Mouse (Mus musculus): ENCODE measurements around the gene Trmu. TPM values are rescaled to one million over a fixed set of nuclear protein-coding genes. Genes with fewer than 3 reads are reported as not detected.
"Not testable (repeated sequence)": the region's sequence is repeated elsewhere in the genome, so short reads cannot be mapped to it uniquely, and the experiment has no call there.

Trmu gene
- polyA plus RNA-seq, 1 experiment from 2014 or later, result 45.8 TPM

GRCm38 (mm10) chr15:85859490-85860031 is 19.6 kb upstream of the Trmu start, which contains the start of gene Gtse1:
Gtse1 (plus strand) TSS chr15:85859745.
- Histone ChIP-seq H3K27ac (replicated peaks) (peak within 1 kb of the TSS; percentile 87), H3K9me3 (no peaks in the 10 kb centered on the region), H3K4me2 (peak within 1 kb of the TSS; percentile 89), H3K4me1 (replicated peaks) (peaks cover 31% of the 10 kb centered on the region), H3K27me3 (no peaks in the 10 kb centered on the region), H3K36me3 (peaks cover 17% of the 10 kb centered on the region; the same call in 1 of the 2 replicates), H3K9ac (peak within 1 kb of the TSS; percentile 82), H3K4me3 (peak within 1 kb of the TSS; percentile 55)
- peak; percentile 98 for ATAC-seq (ENCODE audit: low read depth)
- WGBS, result under 1% methylated on average over 42 of the region's 42 CpGs

- not testable (repeated sequence) for ATAC-seq (ENCODE audit: low read depth); H3K9ac ChIP-seq; H3K4me2 ChIP-seq; H3K27ac ChIP-seq (replicated peaks); H3K27me3 ChIP-seq; H3K9me3 ChIP-seq; H3K4me1 ChIP-seq (replicated peaks); H3K4me3 ChIP-seq
- 91% methylated on average over 7 of the region's 7 CpGs for WGBS
- H3K36me3 ChIP-seq, result peaks cover 36% of the 10 kb centered on the region; the same call in 1 of the 2 replicates
Measured at GRCm38 (mm10) chr15:85865913-85866312, 13.2 kb upstream of the Trmu start.

DNA sequence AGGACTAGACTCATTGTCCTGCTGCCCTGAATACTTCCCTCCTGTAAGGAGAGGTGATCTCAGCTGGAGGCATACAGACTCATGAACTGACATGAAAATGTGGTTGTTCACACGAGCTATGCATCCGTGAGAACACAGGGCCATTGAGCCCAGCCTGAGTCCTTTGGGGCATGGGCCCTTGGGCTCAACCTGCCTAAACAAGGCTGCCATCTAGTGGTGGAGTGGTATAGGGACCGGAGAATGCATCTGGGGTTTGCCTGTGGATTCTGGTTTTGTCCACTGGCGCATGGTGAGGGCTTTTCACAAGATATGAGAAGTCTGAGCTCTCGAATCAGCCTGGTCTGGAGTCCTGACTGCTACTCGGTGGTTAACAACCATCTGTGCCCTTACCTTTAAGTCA is 11.4 kb upstream of the Trmu start:
- ATAC-seq (ENCODE audit: low read depth), result no peak
- 50% methylated on average over 6 of the region's 6 CpGs for WGBS
- Histone ChIP-seq H3K4me1 (replicated peaks) (no peaks in the 10 kb centered on the region), H3K9me3 (no peaks in the 10 kb centered on the region), H3K4me2 (no peak overlapping the region), H3K36me3 (peaks cover 44% of the 10 kb centered on the region; the same call in 1 of the 2 replicates), H3K9ac (no peak overlapping the region), H3K27me3 (no peaks in the 10 kb centered on the region), H3K4me3 (no peak overlapping the region), H3K27ac (replicated peaks) (no peak overlapping the region)

- 94% methylated on average over 7 of the region's 7 CpGs for WGBS
- no peaks in the 10 kb centered on the region for H3K9me3 ChIP-seq
- no peak overlapping the region for H3K27ac ChIP-seq (replicated peaks)
- ATAC-seq (ENCODE audit: low read depth), result no peak
- peaks cover 26% of the 10 kb centered on the region for H3K4me1 ChIP-seq (replicated peaks)
- H3K27me3 ChIP-seq, result no peaks in the 10 kb centered on the region
- H3K9ac ChIP-seq, result no peak overlapping the region
- peaks cover 17% of the 10 kb centered on the region for H3K36me3 ChIP-seq
- no peak overlapping the region for H3K4me2 ChIP-seq
- H3K4me3 ChIP-seq, result no peak overlapping the region
Measured at GRCm38 (mm10) chr15:85877336-85877735, 1.8 kb upstream of the Trmu start.

- Histone ChIP-seq H3K9me3 (no peaks in the 10 kb centered on the region), H3K4me3 (peak overlapping the region; percentile 75), H3K4me1 (replicated peaks) (peaks cover 26% of the 10 kb centered on the region), H3K27me3 (no peaks in the 10 kb centered on the region), H3K4me2 (peak overlapping the region; percentile 91), H3K36me3 (peaks cover 34% of the 10 kb centered on the region), H3K27ac (replicated peaks) (peak overlapping the region; percentile 90), H3K9ac (peak overlapping the region; percentile 89)
- 1% methylated on average over 18 of the region's 18 CpGs for WGBS
- ATAC-seq (ENCODE audit: low read depth), result peak; percentile 12; the same call in 1 of the 2 replicates
Measured at GRCm38 (mm10) chr15:85879498-85879895, 385 bp downstream of the Trmu start.

DNA sequence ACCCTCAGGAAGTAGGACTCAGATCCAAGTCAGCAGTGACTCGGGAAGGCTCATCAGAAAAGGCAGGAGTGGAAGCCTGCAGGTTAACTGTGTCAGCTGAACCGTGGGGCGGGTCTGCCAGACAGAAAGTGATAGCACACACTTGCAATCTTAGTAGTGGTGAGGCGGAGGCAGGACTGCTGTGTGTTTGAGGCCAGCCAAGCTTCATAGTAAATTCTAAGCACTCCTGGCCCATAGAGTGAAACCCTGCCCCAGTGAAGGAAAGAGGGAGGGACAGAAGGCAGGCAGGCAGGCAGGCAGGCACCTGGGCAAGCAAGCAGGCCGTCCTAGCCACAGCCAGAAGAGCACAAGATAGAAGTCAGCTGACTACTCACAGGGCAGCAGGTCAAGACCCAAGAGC is 6.5 kb downstream of the Trmu start:
- peaks cover 4% of the 10 kb centered on the region for H3K4me1 ChIP-seq (replicated peaks)
- 86% methylated on average over 5 of the region's 5 CpGs for WGBS
- H3K27ac ChIP-seq (replicated peaks), result no peak overlapping the region
- ATAC-seq (ENCODE audit: low read depth), result no peak
- no peak overlapping the region for H3K4me3 ChIP-seq
- no peak overlapping the region for H3K9ac ChIP-seq
- no peaks in the 10 kb centered on the region for H3K9me3 ChIP-seq
- no peaks in the 10 kb centered on the region for H3K27me3 ChIP-seq
- no peak overlapping the region for H3K4me2 ChIP-seq
- H3K36me3 ChIP-seq, result peaks cover 71% of the 10 kb centered on the region

DNA sequence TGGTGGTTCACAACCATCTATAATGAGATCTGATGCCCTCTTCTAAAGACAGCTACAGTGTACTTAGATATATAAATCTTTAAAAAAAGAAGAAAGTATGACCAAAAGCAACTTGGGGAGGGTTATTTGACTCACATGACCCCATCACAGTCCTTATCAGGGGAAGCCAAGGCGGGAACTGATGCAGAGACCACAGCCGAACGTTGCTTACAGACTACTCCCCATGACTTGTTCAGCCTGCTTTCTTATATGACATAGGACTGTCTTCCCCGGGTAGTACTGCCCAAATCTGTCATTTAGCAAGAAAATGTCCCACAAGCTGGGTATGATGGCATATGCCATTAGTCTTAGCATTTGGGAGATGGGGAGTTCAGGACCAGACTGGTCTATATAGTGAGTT is 10.1 kb downstream of the Trmu start:
- H3K4me1 ChIP-seq (replicated peaks), result peaks cover 28% of the 10 kb centered on the region
- peaks cover 80% of the 10 kb centered on the region for H3K36me3 ChIP-seq
- H3K27me3 ChIP-seq, result no peaks in the 10 kb centered on the region
- no peak for ATAC-seq (ENCODE audit: low read depth)
- H3K9ac ChIP-seq, result no peak overlapping the region
- no peak overlapping the region for H3K4me2 ChIP-seq
- H3K27ac ChIP-seq (replicated peaks), result no peak overlapping the region
- 94% methylated on average over 4 of the region's 4 CpGs for WGBS
- no peaks in the 10 kb centered on the region for H3K9me3 ChIP-seq
- no peak overlapping the region for H3K4me3 ChIP-seq

- Histone ChIP-seq H3K4me2 (no peak overlapping the region), H3K4me3 (no peak overlapping the region), H3K4me1 (replicated peaks) (peaks cover 31% of the 10 kb centered on the region), H3K9ac (no peak overlapping the region), H3K27ac (replicated peaks) (peak overlapping the region; percentile 88), H3K9me3 (no peaks in the 10 kb centered on the region), H3K27me3 (no peaks in the 10 kb centered on the region), H3K36me3 (peaks cover 79% of the 10 kb centered on the region)
- peak; percentile 48; the same call in 1 of the 2 replicates for ATAC-seq (ENCODE audit: low read depth)
- WGBS, result 24% methylated on average over 10 of the region's 10 CpGs
Measured at GRCm38 (mm10) chr15:85891971-85892370, 12.9 kb downstream of the Trmu start.

- Histone ChIP-seq H3K36me3 (peaks cover 85% of the 10 kb centered on the region), H3K27me3 (no peaks in the 10 kb centered on the region), H3K9me3 (no peaks in the 10 kb centered on the region), H3K4me2 (peak overlapping the region; percentile 20), H3K4me1 (replicated peaks) (peaks cover 31% of the 10 kb centered on the region), H3K4me3 (no peak overlapping the region), H3K27ac (replicated peaks) (peak overlapping the region; percentile 88), H3K9ac (peak overlapping the region; percentile 50)
- 12% methylated on average over 13 of the region's 13 CpGs for WGBS
- peak; percentile 88 for ATAC-seq (ENCODE audit: low read depth)
Measured at GRCm38 (mm10) chr15:85892498-85893118, 13.5 kb downstream of the Trmu start.

DNA sequence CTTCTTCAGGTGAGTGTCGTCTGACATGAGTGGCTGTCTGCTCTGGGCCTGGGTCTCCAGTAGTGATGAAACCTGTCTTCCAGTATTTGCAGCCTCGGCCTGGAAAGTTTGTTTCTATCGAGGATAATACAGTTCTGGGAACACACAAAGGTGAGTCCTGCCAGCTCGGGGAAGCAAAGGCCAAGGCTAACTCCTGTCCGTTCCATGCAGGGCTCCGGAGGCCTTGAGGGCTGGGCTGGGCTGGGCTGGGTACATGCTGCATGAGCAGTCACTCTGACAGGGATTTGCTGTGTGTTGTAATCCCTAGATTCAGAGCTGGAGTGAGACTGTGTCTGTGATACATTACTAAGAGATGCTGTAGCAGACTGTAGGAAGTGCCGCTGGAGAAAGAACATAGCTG is 14.8 kb downstream of the Trmu start:
- Histone ChIP-seq H3K9me3 (no peaks in the 10 kb centered on the region), H3K9ac (no peak overlapping the region), H3K27ac (replicated peaks) (peak overlapping the region; percentile 88), H3K36me3 (peaks cover 87% of the 10 kb centered on the region), H3K27me3 (no peaks in the 10 kb centered on the region), H3K4me1 (replicated peaks) (peaks cover 31% of the 10 kb centered on the region), H3K4me2 (no peak overlapping the region), H3K4me3 (no peak overlapping the region)
- ATAC-seq (ENCODE audit: low read depth), result no peak
- 89% methylated on average over 7 of the region's 7 CpGs for WGBS

DNA sequence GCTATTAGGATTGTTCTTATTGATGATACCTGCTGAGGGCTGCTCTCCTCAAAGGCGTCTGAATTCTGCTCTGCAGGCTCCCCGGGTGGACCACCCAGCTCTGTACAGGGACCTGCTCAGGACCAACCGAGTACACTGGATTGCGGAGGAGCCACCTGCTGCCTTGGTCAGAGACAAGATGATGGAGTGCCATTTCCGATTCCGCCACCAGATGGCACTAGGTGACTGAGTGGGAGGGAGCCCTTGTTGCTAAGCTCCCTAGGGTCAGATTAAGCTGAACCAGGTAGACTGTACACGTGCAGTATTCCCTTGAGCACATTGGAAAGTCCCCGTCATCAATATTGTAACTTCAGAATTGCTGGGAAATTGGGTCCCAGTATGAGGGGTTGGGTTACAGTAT is 17.2 kb downstream of the Trmu start:
- no peak overlapping the region for H3K27ac ChIP-seq (replicated peaks)
- H3K4me1 ChIP-seq (replicated peaks), result peaks cover 38% of the 10 kb centered on the region
- H3K9ac ChIP-seq, result no peak overlapping the region
- H3K27me3 ChIP-seq, result no peaks in the 10 kb centered on the region
- H3K4me2 ChIP-seq, result no peak overlapping the region
- peaks cover 86% of the 10 kb centered on the region for H3K36me3 ChIP-seq
- H3K9me3 ChIP-seq, result no peaks in the 10 kb centered on the region
- no peak overlapping the region for H3K4me3 ChIP-seq
- 16% methylated on average over 8 of the region's 8 CpGs for WGBS
- no peak for ATAC-seq (ENCODE audit: low read depth)

DNA sequence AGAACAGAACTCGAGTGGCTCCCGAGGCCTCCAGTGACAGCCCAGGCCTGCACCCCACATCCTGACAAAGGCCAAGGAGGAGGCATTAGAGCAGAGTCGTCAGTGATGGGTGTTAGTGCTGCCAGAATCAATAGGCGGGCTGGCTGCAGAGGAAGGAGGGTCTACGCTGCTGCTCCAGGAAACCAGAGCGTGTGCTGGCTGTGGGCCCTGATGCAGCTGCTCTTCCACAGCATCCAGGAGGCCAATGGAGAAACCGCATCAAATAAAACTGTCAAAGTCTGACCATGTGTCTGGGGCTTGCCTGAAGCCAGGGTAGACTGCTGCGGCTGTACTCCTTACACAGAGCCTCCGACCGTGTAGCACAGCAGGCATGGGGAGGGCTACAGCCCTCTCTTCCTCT is 18.0 kb downstream of the Trmu start:
- H3K4me2 ChIP-seq, result no peak overlapping the region
- 0 out of 2 replicates have a peak overlapping the region, but pooled peaks have one; percentile 22 for H3K9ac ChIP-seq
- no peak overlapping the region for H3K27ac ChIP-seq (replicated peaks)
- no peaks in the 10 kb centered on the region for H3K9me3 ChIP-seq
- WGBS, result 79% methylated on average over 10 of the region's 10 CpGs
- H3K36me3 ChIP-seq, result peaks cover 88% of the 10 kb centered on the region
- no peak for ATAC-seq (ENCODE audit: low read depth)
- H3K27me3 ChIP-seq, result no peaks in the 10 kb centered on the region
- H3K4me3 ChIP-seq, result no peak overlapping the region
- H3K4me1 ChIP-seq (replicated peaks), result peaks cover 30% of the 10 kb centered on the region

Data from neural tube, embryonic 13.5 days (tissue).